Mouse (Mus musculus) midbrain, embryonic 14.5 days (tissue): ENCODE data around the gene Smcp. TPM values are rescaled to one million over a fixed set of nuclear protein-coding genes. Genes with fewer than 3 reads are reported as not detected.

ENCODE experiments used
- ATAC-seq: fragments of 200-750 bp; cut with Nextera tagmentation; 2 replicates; pipeline ENCODE4 v1.8.0; 2017; ENCODE audit warnings: moderate number of reproducible peaks, moderate library complexity; ENCODE audit not compliant: low FRiP score, low TSS enrichment
- DNase-seq: peaks from one replicate; pipeline ENCODE4 v3.0.0-alpha.2; 2015
- H3K27ac ChIP-seq: fragments of 300-500 bp; sonication (generic); replicated peaks from 2 replicates; pipeline ENCODE4 v1.5.1; 2014; ENCODE audit warnings: mild to moderate bottlenecking, low read depth, low read length, moderate library complexity
- H3K27me3 ChIP-seq: fragments of 300-500 bp; sonication (generic); 2 replicates; pipeline ENCODE4 v1.6.1; 2014; ENCODE audit warnings: low read length, control low read depth, mixed read lengths; ENCODE audit not compliant: control insufficient read depth, insufficient read depth
- H3K36me3 ChIP-seq: fragments of 300-500 bp; sonication (generic); 2 replicates; pipeline ENCODE4 v1.6.1; 2014; ENCODE audit warnings: low read length, control low read depth; ENCODE audit not compliant: control insufficient read depth, insufficient read depth
- H3K4me1 ChIP-seq: fragments of 300-500 bp; sonication (generic); 2 replicates; pipeline ENCODE4 v1.6.1; 2014; ENCODE audit warnings: mild to moderate bottlenecking, antibody characterized with exemption, low read length, control low read depth; ENCODE audit not compliant: control insufficient read depth, insufficient read depth
- H3K4me2 ChIP-seq: fragments of 300-500 bp; sonication (generic); 2 replicates; pipeline ENCODE4 v1.6.1; 2014; ENCODE audit warnings: mild to moderate bottlenecking, low read length, moderate library complexity
- H3K4me3 ChIP-seq: fragments of 300-500 bp; sonication (generic); replicated peaks from 2 replicates; pipeline ENCODE4 v1.5.1; 2014; ENCODE audit warnings: low read depth, low read length
- H3K9ac ChIP-seq: fragments of 300-500 bp; sonication (generic); replicated peaks from 2 replicates; pipeline ENCODE4 v1.6.1; 2014; ENCODE audit warnings: mild to moderate bottlenecking, low read length, moderate library complexity
- H3K9me3 ChIP-seq: fragments of 300-500 bp; sonication (generic); 2 replicates; pipeline ENCODE4 v1.6.1; 2016; ENCODE audit warnings: low read length, control low read depth, mixed read lengths; ENCODE audit not compliant: control insufficient read depth
- WGBS: fragments of 180-500 bp; shearing (Covaris S2); extraction: QIAGEN DNeasy Blood & Tissue Kit; methylation state at CpG from one replicate; pipeline ENCODE4 v1.1.7; 2014; 5-methylcytosine and 5-hydroxymethylcytosine counted together
- polyA plus RNA-seq: library from polyadenylated mRNA; unstranded; fragments of >200 nt; fragmentation: Nextera tagmentation; extraction: Ambion mirVana; gene quantifications from 2 replicates; pipeline ENCODE4 v1.2.1, GENCODE M21; 2014

Gene Smcp
- polyA plus RNA-seq, 1 experiment from 2014 or later = not detected

GRCm38 (mm10) chr3:92598429-92598828 is 9.6 kb upstream of the Smcp start:
- Histone ChIP-seq H3K27ac (no peak overlapping the region), H3K4me2 (no peak overlapping the region), H3K4me3 (no peak overlapping the region), H3K36me3 (no peaks in the 10 kb centered on the region), H3K9me3 (peaks cover 3% of the 10 kb centered on the region; the same call in 1 of the 2 replicates), H3K4me1 (no peaks in the 10 kb centered on the region), H3K27me3 (no peaks in the 10 kb centered on the region), H3K9ac (no peak overlapping the region)
- 93% methylated on average over 2 of the region's 2 CpGs for WGBS
- DNase-seq (no peak), ATAC-seq (no peak)

GRCm38 (mm10) chr3:92587190-92587589 is 1.6 kb downstream of the Smcp start:
- no peak overlapping the region for H3K27ac ChIP-seq
- WGBS = 90% methylated on average over 3 of the region's 3 CpGs
- no peak overlapping the region for H3K4me2 ChIP-seq
- H3K27me3 ChIP-seq = no peaks in the 10 kb centered on the region
- no peaks in the 10 kb centered on the region for H3K36me3 ChIP-seq
- H3K4me1 ChIP-seq = no peaks in the 10 kb centered on the region
- ATAC-seq = no peak
- no peaks in the 10 kb centered on the region for H3K9me3 ChIP-seq
- no peak overlapping the region for H3K4me3 ChIP-seq
- DNase-seq = no peak
- no peak overlapping the region for H3K9ac ChIP-seq

GRCm38 (mm10) chr3:92585055-92585454 is 3.7 kb downstream of the Smcp start:
- 80% methylated on average over 1 of the region's 1 CpGs for WGBS
- no peaks in the 10 kb centered on the region for H3K36me3 ChIP-seq
- H3K4me3 ChIP-seq = no peak overlapping the region
- H3K9ac ChIP-seq = no peak overlapping the region
- no peak for DNase-seq
- H3K27ac ChIP-seq = no peak overlapping the region
- no peaks in the 10 kb centered on the region for H3K9me3 ChIP-seq
- no peaks in the 10 kb centered on the region for H3K27me3 ChIP-seq
- H3K4me2 ChIP-seq = no peak overlapping the region
- H3K4me1 ChIP-seq = no peaks in the 10 kb centered on the region
- ATAC-seq = no peak

GRCm38 (mm10) chr3:92583164-92583826 is 5.5 kb downstream of the Smcp start:
- no peak for ATAC-seq
- WGBS = 60% methylated on average over 3 of the region's 3 CpGs
- no peak overlapping the region for H3K27ac ChIP-seq
- H3K4me3 ChIP-seq = no peak overlapping the region
- H3K27me3 ChIP-seq = no peaks in the 10 kb centered on the region
- no peak for DNase-seq
- no peaks in the 10 kb centered on the region for H3K4me1 ChIP-seq
- no peak overlapping the region for H3K9ac ChIP-seq
- H3K36me3 ChIP-seq = no peaks in the 10 kb centered on the region
- H3K4me2 ChIP-seq = no peak overlapping the region
- no peaks in the 10 kb centered on the region for H3K9me3 ChIP-seq

- no peak for ATAC-seq
- Histone ChIP-seq H3K27me3 (no peaks in the 10 kb centered on the region), H3K4me3 (no peak overlapping the region), H3K4me1 (no peaks in the 10 kb centered on the region), H3K36me3 (no peaks in the 10 kb centered on the region), H3K27ac (no peak overlapping the region), H3K9ac (no peak overlapping the region), H3K4me2 (no peak overlapping the region), H3K9me3 (no peaks in the 10 kb centered on the region)
- WGBS = 66% methylated on average over 1 of the region's 1 CpGs
- DNase-seq = no peak
Measured at GRCm38 (mm10) chr3:92579508-92579907, 9.3 kb downstream of the Smcp start.

- Histone ChIP-seq H3K27me3 (no peaks in the 10 kb centered on the region), H3K4me3 (no peak overlapping the region), H3K9me3 (no peaks in the 10 kb centered on the region), H3K4me2 (no peak overlapping the region), H3K27ac (no peak overlapping the region), H3K36me3 (no peaks in the 10 kb centered on the region), H3K9ac (no peak overlapping the region), H3K4me1 (no peaks in the 10 kb centered on the region)
- ATAC-seq (no peak), DNase-seq (no peak)
- WGBS = 51% methylated on average over 4 of the region's 4 CpGs
Measured at GRCm38 (mm10) chr3:92578652-92579413, 10.0 kb downstream of the Smcp start.

- DNase-seq (no peak), ATAC-seq (no peak)
- Histone ChIP-seq H3K9me3 (no peaks in the 10 kb centered on the region), H3K27ac (no peak within 1 kb of the TSS), H3K4me2 (no peak within 1 kb of the TSS), H3K36me3 (no peaks in the 10 kb centered on the region), H3K27me3 (no peaks in the 10 kb centered on the region), H3K4me1 (no peaks in the 10 kb centered on the region), H3K9ac (no peak within 1 kb of the TSS), H3K4me3 (no peak within 1 kb of the TSS)
- 89% methylated on average over 1 of the region's 1 CpGs for WGBS
Measured at GRCm38 (mm10) chr3:92573449-92574041, 15.3 kb downstream of the Smcp start, which contains the start of gene Ivl. TSS of gene Ivl (minus strand) at chr3:92573735.

GRCm38 (mm10) chr3:92572514-92573155 is 16.2 kb downstream of the Smcp start:
- 67% methylated on average over 2 of the region's 2 CpGs for WGBS
- ATAC-seq (no peak), DNase-seq (no peak)
- Histone ChIP-seq H3K36me3 (no peaks in the 10 kb centered on the region), H3K27me3 (no peaks in the 10 kb centered on the region), H3K4me2 (no peak overlapping the region), H3K27ac (no peak overlapping the region), H3K9ac (no peak overlapping the region), H3K9me3 (no peaks in the 10 kb centered on the region), H3K4me3 (no peak overlapping the region), H3K4me1 (no peaks in the 10 kb centered on the region)
